In genomic region chr3:153723467-153724079, GRCm38 (mm10) we compare ENCODE assay signal across 8 mouse cellular contexts. TPM values are rescaled to one million over a fixed set of nuclear protein-coding genes. Genes with fewer than 3 reads are reported as not detected.
DNase-seq lines count a peak whose midpoint lies in the region; ATAC-seq and TF ChIP-seq lines count a peak whose summit lies in the region.

No protein-coding gene starts in this region.

- intact Hi-C loops in heart, postnatal 25 days (cut with DNase I): no loop called here
- intact Hi-C loops in left cerebral cortex, postnatal 14 days (cut with DNase I): no loop called here

- H3K9ac ChIP-seq in ES-E14 (ENCODE audit: insufficient read depth, low read depth, low read length, poor library complexity, severe bottlenecking): no peak overlapping the region
- H3K9ac ChIP-seq in liver, postnatal 0 days (replicated peaks): peak overlapping the region; percentile 74

- no peaks in the 10 kb centered on the region for H3K9me3 ChIP-seq in ES-E14 (ENCODE audit: control insufficient read depth, insufficient read depth, low read depth, low read length)
- H3K9me3 ChIP-seq in liver, postnatal 0 days (ENCODE audit: low read length): no peaks in the 10 kb centered on the region

- H3K27ac ChIP-seq in ES-E14 (ENCODE audit: insufficient read depth, low read depth, low read length, poor library complexity, severe bottlenecking): no peak overlapping the region
- 0 out of 2 replicates have a peak overlapping the region, but pooled peaks have one; percentile 23 for H3K27ac ChIP-seq in liver, postnatal 0 days (ENCODE audit: low read depth)

- peak; percentile 53 for DNase-seq in heart, adult 11 months
- no peak for DNase-seq in heart, postnatal 25 days (ENCODE audit: low spot score)
- DNase-seq in ES-E14 (ENCODE audit: low read depth, low spot score): no peak
- no peak for DNase-seq in liver, postnatal 0 days
- no peak for DNase-seq in left cerebral cortex, postnatal 14 days (ENCODE audit: low spot score in 2 of 2)
- no peak for DNase-seq in layer of hippocampus, adult 8-10 months (ENCODE audit: low spot score in 2 of 2)
- no peak for DNase-seq in spleen, adult 18-20 months

- TF ChIP-seq EP300 in liver, postnatal 0 days (IDR thresholded peaks at IDR 0.05; ENCODE audit: low read depth): no peak

- H3K4me3 ChIP-seq in ES-E14 (ENCODE audit: insufficient read depth in 1 of 2, low read depth in 1 of 2, low read length in 2 of 2, poor library complexity in 1 of 2, severe bottlenecking in 1 of 2): peak overlapping the region; percentile 86 to 98; a peak in 2 of 4 replicates
- H3K4me3 ChIP-seq in liver, postnatal 0 days (ENCODE audit: low read depth, low read length): peak overlapping the region; percentile 88

- no peak for TF ChIP-seq CTCF in liver, postnatal 0 days (IDR thresholded peaks at IDR 0.05; ENCODE audit: low read depth)

- in situ Hi-C loops in ES-E14 (cut with MboI; ENCODE audit: low sequenced_read_pairs in 2 of 2, unreplicated experiment in 2 of 2): no loop called here

- WGBS in liver, postnatal 0 days (ENCODE audit: insufficient replicate concordance): 50% methylated on average over 9 of the region's 9 CpGs

- no peaks in the 10 kb centered on the region for H3K36me3 ChIP-seq in ES-E14 (ENCODE audit: control insufficient read depth, insufficient read depth, low read length, poor library complexity, severe bottlenecking)
- H3K36me3 ChIP-seq in liver, postnatal 0 days (replicated peaks; ENCODE audit: insufficient read depth, low read length): no peaks in the 10 kb centered on the region

- H3K4me1 ChIP-seq in ES-E14 (ENCODE audit: control insufficient read depth in 2 of 2, insufficient read depth in 2 of 2, low read length in 2 of 2, poor library complexity in 1 of 2): peaks cover 0 to 8% of the 10 kb centered on the region in 2 experiments; a peak in 1 of 4 replicates
- peaks cover 33% of the 10 kb centered on the region for H3K4me1 ChIP-seq in liver, postnatal 0 days (ENCODE audit: insufficient read depth)

- H3K27me3 ChIP-seq in liver, postnatal 0 days (ENCODE audit: insufficient read depth, low read length): peaks cover 10% of the 10 kb centered on the region

- H3K4me2 ChIP-seq in liver, postnatal 0 days (ENCODE audit: low read depth, low read length): peak overlapping the region; percentile 86

- ATAC-seq in hematopoietic stem cell, adult 5-6 weeks (replicated peaks in 1 of 2; ENCODE audit: insufficient read depth in 1 of 2, low FRiP score in 2 of 2, low TSS enrichment in 1 of 2, low read depth in 1 of 2, poor library complexity in 2 of 2, severe bottlenecking in 2 of 2): 0 out of 4 replicates have a peak, but pooled peaks have one; percentile 9 to 14
- ATAC-seq in liver, postnatal 0 days: no peak

TF ChIP-seq in ES-E14, 5 proteins besides CTCF, POLR2A, EP300 and RAD21:
- TF ChIP-seq CHD2 (IDR thresholded peaks at IDR 0.05; ENCODE audit: low read depth, low read length) (no peak), MAFK (IDR thresholded peaks at IDR 0.05; ENCODE audit: insufficient read depth, low read depth, low read length) (no peak), HCFC1 (IDR thresholded peaks at IDR 0.05; ENCODE audit: borderline replicate concordance, insufficient read depth, low read length) (no peak), ZNF384 (IDR thresholded peaks at IDR 0.05; ENCODE audit: low read depth, low read length) (no peak)
TF ChIP-seq in ES-E14: peak in this region for 0.

RNA-seq across cellular contexts. Expression of gene St6galnac3, which starts 1.4 kb away (rescaled TPM):
- 1 to 10 TPM; 4.4 to 7.5 TPM for total RNA-seq in heart, postnatal 25 days (2021)
- 3.8 and 5.7 TPM in 2 replicates for total RNA-seq in ES-E14 (2012; rRNA removed)
- 9.1 and 13.5 TPM in 2 replicates for total RNA-seq in hematopoietic stem cell, adult 5-6 weeks (2017)
- 4.5 and 5.0 TPM in 2 replicates for polyA plus RNA-seq in liver, postnatal 0 days (2015; fragmentation: Nextera tagmentation; extraction: Ambion mirVana)
- 10 to 100 TPM; 10.8 to 12.1 TPM for total RNA-seq in left cerebral cortex, postnatal 14 days (2021)
- 10 to 100 TPM; 23.7 to 38.8 (median 30.1) TPM for total RNA-seq in layer of hippocampus, adult 8-10 months (2022)
